Mouse (Mus musculus) ES-E14 (cell line): ENCODE results near the gene Ezh1.

Experiments used
- CHD2 ChIP-seq: IDR thresholded peaks from 2 replicates; pipeline ENCODE4 v1.6.1; 2014; ENCODE audit warnings: mild to moderate bottlenecking, low read depth, low read length, inconsistent platforms
- HCFC1 ChIP-seq: IDR thresholded peaks from 2 replicates; pipeline ENCODE4 v1.6.1; 2012; ENCODE audit warnings: low read length, inconsistent platforms, borderline replicate concordance; ENCODE audit not compliant: insufficient read depth
- MAFK ChIP-seq: IDR thresholded peaks from 2 replicates; pipeline ENCODE4 v1.6.1; 2014; ENCODE audit warnings: mild to moderate bottlenecking, low read depth, low read length, inconsistent platforms; ENCODE audit not compliant: insufficient read depth
- ZC3H11A ChIP-seq: IDR thresholded peaks from 2 replicates; pipeline ENCODE4 v1.6.1; 2012; ENCODE audit warnings: low read depth, mild to moderate bottlenecking, inconsistent platforms, low read length, borderline replicate concordance
- ZNF384 ChIP-seq: IDR thresholded peaks from 2 replicates; pipeline ENCODE4 v1.6.1; 2012; ENCODE audit warnings: low read depth, low read length, inconsistent platforms

DNA sequence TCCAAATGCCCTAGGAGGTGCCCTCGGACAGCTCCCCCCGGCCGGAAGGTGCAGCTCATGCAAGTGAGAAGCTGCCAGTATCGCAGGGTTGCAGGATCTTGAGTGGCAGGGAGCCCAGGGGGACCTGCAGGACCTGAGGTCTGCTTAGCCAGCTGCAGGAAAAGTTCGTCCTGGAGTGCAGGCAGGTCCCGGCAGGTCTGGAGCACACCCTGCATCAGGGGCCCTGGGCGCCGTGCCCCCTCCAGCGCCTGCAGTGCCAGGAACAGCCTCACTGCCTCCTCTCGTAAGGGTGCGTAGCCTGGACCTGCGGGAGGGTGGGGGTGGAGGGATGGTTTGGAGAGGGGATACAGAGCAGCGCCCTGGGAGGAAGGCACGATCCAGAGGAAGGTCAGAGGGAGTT, 59.9 kb downstream of the Ezh1 start:
- no peak for TF ChIP-seq CHD2
- no peak for TF ChIP-seq ZC3H11A
- no peak for TF ChIP-seq MAFK
- TF ChIP-seq ZNF384, result no peak
- TF ChIP-seq HCFC1, result no peak
